ENCODE assay signal across 8 mouse cellular contexts in the genomic region with DNA sequence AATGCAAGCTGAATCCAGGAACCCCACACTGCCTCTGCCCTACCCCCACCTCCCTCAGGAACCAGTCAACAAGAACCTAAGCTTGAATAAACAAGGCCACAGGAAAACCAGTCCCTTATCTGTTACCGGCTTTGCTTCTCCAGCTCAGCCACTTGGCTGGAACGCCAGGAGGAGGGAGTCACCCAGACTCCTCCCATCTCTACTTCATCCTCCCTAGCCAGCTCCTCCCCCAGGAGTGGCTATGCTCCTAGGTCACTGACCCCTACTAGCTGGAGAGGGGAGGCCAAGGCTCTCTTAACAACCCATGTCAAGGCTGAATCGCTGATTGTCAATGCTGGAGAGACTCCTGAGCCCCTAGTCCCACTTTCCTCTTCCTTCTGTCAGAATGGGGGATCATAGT. TPM values are rescaled to one million over a fixed set of nuclear protein-coding genes. Genes with fewer than 3 reads are reported as not detected.
DNase-seq lines count a peak whose midpoint lies in the region; ATAC-seq and TF ChIP-seq lines count a peak whose summit lies in the region.

No protein-coding gene starts in this region.

- H3K9me3 ChIP-seq in embryonic facial prominence, embryonic 12.5 days, result no peaks in the 10 kb centered on the region
- no peaks in the 10 kb centered on the region for H3K9me3 ChIP-seq in limb, embryonic 13.5 days
- no peaks in the 10 kb centered on the region for H3K9me3 ChIP-seq in midbrain, embryonic 14.5 days (ENCODE audit: control insufficient read depth, low read length)

- intact Hi-C loops in heart, postnatal 25 days (cut with DNase I), result loop anchor here (2.0 kb wide), 2 partner anchors 17 to 27 kb away; no protein-coding TSS in a partner anchor

- no peak for DNase-seq in layer of hippocampus, adult 2 months (ENCODE audit: low spot score in 2 of 2)
- no peak for DNase-seq in layer of hippocampus, adult 9-10 months (ENCODE audit: low spot score)
- DNase-seq in heart, postnatal 25 days (ENCODE audit: low spot score), result peak; percentile 80
- peak; percentile 74 for DNase-seq in retina, postnatal 1 day
- DNase-seq in Muller cell, postnatal 12 days (ENCODE audit: inconsistent ontology term), result no peak
- DNase-seq in midbrain, embryonic 14.5 days, result no peak

- ATAC-seq in embryonic facial prominence, embryonic 12.5 days (ENCODE audit: insufficient number of reproducible peaks, insufficient read depth, low FRiP score, low TSS enrichment), result peak; percentile 13; the same call in 1 of the 2 replicates
- ATAC-seq in limb, embryonic 13.5 days (ENCODE audit: low FRiP score, low read depth), result peak; percentile 51; the same call in 1 of the 2 replicates
- ATAC-seq in midbrain, embryonic 14.5 days (ENCODE audit: low FRiP score, low TSS enrichment), result no peak

- H3K4me1 ChIP-seq in embryonic facial prominence, embryonic 12.5 days, result peaks cover 25% of the 10 kb centered on the region
- peaks cover 37% of the 10 kb centered on the region for H3K4me1 ChIP-seq in limb, embryonic 13.5 days
- H3K4me1 ChIP-seq in midbrain, embryonic 14.5 days (ENCODE audit: control insufficient read depth, insufficient read depth, low read length), result no peaks in the 10 kb centered on the region

- H3K36me3 ChIP-seq in embryonic facial prominence, embryonic 12.5 days, result no peaks in the 10 kb centered on the region
- no peaks in the 10 kb centered on the region for H3K36me3 ChIP-seq in limb, embryonic 13.5 days
- no peaks in the 10 kb centered on the region for H3K36me3 ChIP-seq in midbrain, embryonic 14.5 days (ENCODE audit: control insufficient read depth, insufficient read depth, low read length)

- no peak overlapping the region for H3K4me3 ChIP-seq in layer of hippocampus, adult 2 months
- H3K4me3 ChIP-seq in embryonic facial prominence, embryonic 12.5 days, result no peak overlapping the region
- no peak overlapping the region for H3K4me3 ChIP-seq in limb, embryonic 13.5 days
- H3K4me3 ChIP-seq in midbrain, embryonic 14.5 days (replicated peaks; ENCODE audit: low read depth, low read length), result no peak overlapping the region

- TF ChIP-seq CTCF in layer of hippocampus, adult 2 months (conservative IDR thresholded peaks at IDR 0.05), result no peak

- 12% methylated on average over 3 of the region's 3 CpGs for WGBS in embryonic facial prominence, embryonic 12.5 days
- 15% methylated on average over 3 of the region's 3 CpGs for WGBS in limb, embryonic 13.5 days
- 9% methylated on average over 3 of the region's 3 CpGs for WGBS in midbrain, embryonic 14.5 days

- no peak overlapping the region for H3K4me2 ChIP-seq in embryonic facial prominence, embryonic 12.5 days (replicated peaks)
- no peak overlapping the region for H3K4me2 ChIP-seq in limb, embryonic 13.5 days (replicated peaks)
- H3K4me2 ChIP-seq in midbrain, embryonic 14.5 days (ENCODE audit: low read length), result no peak overlapping the region

- no peak overlapping the region for H3K9ac ChIP-seq in embryonic facial prominence, embryonic 12.5 days
- no peak overlapping the region for H3K9ac ChIP-seq in limb, embryonic 13.5 days
- H3K9ac ChIP-seq in midbrain, embryonic 14.5 days (replicated peaks; ENCODE audit: low read length), result no peak overlapping the region

- no peaks in the 10 kb centered on the region for H3K27me3 ChIP-seq in embryonic facial prominence, embryonic 12.5 days
- H3K27me3 ChIP-seq in limb, embryonic 13.5 days, result no peaks in the 10 kb centered on the region
- H3K27me3 ChIP-seq in midbrain, embryonic 14.5 days (ENCODE audit: control insufficient read depth, insufficient read depth, low read length), result no peaks in the 10 kb centered on the region

- H3K27ac ChIP-seq in layer of hippocampus, adult 2 months, result peak overlapping the region; percentile 62
- H3K27ac ChIP-seq in embryonic facial prominence, embryonic 12.5 days, result peak overlapping the region; percentile 78
- H3K27ac ChIP-seq in limb, embryonic 13.5 days, result peak overlapping the region; percentile 28; the same call in 1 of the 2 replicates
- no peak overlapping the region for H3K27ac ChIP-seq in midbrain, embryonic 14.5 days (replicated peaks; ENCODE audit: low read depth, low read length)

RNA-seq across cellular contexts. Expression of a gene that starts 28.9 kb away (rescaled TPM):
- 10 to 100 TPM; 35.2 to 39.4 TPM for total RNA-seq in layer of hippocampus, adult 2 months (2021)
- polyA plus RNA-seq in embryonic facial prominence, embryonic 12.5 days (2016; fragmentation: Nextera tagmentation; extraction: Ambion mirVana), result 115 and 124 TPM in 2 replicates
- total RNA-seq in heart, postnatal 25 days (2021), result 100 to 1,000 TPM in 1 of 2 experiments, 10 to 100 TPM in 1; 96.9 to 110 TPM
- polyA plus RNA-seq in limb, embryonic 13.5 days (2015; fragmentation: Nextera tagmentation; extraction: Ambion mirVana), result 134 and 146 TPM in 2 replicates
- 32.3 and 52.3 TPM in 2 replicates for polyA plus RNA-seq in midbrain, embryonic 14.5 days (2014; fragmentation: Nextera tagmentation; extraction: Ambion mirVana)

Comparison
In these comparisons a context has a peak if more than half of its experiments do, and no peak if none do; other contexts are left out.
1. DNase-seq: peak in heart, postnatal 25 days (single experiment) and retina, postnatal 1 day (single experiment); none in layer of hippocampus, adult 2 months (0 of 2), layer of hippocampus, adult 9-10 months (single experiment), Muller cell, postnatal 12 days (single experiment) and midbrain, embryonic 14.5 days (single experiment).